ENCODE assay signal across 10 mouse cellular contexts in the genomic region with DNA sequence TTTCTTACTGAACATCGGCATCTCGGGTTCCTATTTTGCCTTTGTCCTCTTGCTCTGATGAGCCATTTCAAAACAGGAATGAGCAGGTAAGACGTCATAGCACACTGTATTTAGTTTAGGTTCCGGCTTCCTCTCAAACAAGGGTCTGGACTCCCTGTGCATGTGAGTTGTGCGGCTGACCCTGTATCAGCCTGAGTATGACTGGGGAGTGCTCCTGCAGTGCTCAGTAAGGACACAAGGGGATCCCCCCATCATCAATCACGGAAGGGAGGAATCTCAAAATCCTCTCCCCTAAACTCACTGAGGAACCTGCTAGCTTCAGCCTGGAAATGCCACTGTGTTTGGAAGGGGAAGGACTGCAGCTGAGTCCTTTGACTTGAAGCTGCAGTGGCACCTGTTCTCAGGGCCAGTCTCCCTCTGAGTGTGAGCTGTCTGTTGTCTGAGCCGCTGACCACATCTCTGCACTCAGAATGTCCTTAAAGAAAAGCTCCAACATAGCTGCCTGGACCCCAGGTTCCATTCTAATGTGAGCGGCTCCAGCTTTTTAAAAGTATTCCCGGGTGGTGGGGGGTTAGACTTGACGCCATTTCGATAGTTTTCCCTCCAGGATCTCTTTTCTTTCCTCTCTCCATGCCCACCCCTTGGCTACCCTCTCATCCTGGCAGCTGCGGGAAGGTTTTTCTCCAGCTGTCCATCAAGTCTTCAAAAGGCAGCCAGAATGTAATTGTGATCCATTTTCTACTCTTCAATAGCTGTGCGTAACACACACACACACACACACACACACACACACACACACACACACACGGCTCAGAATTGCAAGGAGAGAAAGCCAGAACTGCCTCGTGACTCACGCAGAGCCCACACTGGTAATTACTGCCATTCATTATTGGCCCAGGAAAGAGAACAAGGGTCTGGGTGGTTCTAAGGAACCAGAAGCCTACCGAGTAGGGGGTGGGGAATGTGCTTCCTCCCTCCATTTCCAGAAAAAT.
A peak's percentile ranks its signal among the peaks of the same experiment; 100 is the strongest.
DNase-seq lines count a peak whose midpoint lies in the region; ATAC-seq and TF ChIP-seq lines count a peak whose summit lies in the region.
"Had no signal": no experiment of that assay in that cellular context is flagged by ENCODE, and none has a peak within 500 bp of the region (broad histone marks: within the 10 kb centered on the region; RNA-seq: fewer than 3 reads in every experiment).

No protein-coding gene starts in this region.

- H3K4me1 ChIP-seq in cortical plate, adult 2 months (ENCODE audit: control insufficient read depth, insufficient read depth, low read length) = 0 out of 2 replicates have a peak, but pooled peaks cover 2% of the 10 kb centered on the region
- peaks cover 9% of the 10 kb centered on the region for H3K4me1 ChIP-seq in forebrain, postnatal 0 days (ENCODE audit: insufficient read depth)
- H3K4me1 ChIP-seq in liver, embryonic 12.5 days = no peaks in the 10 kb centered on the region

- WGBS in forebrain, postnatal 0 days = 19% methylated on average over 17 of the region's 17 CpGs
- WGBS in liver, embryonic 12.5 days (ENCODE audit: insufficient replicate concordance) = 58% methylated on average over 16 of the region's 17 CpGs

- peak; percentile 95 for ATAC-seq in forebrain, postnatal 0 days
- no peak for ATAC-seq in liver, embryonic 12.5 days

- no peak overlapping the region for H3K9ac ChIP-seq in forebrain, postnatal 0 days
- H3K9ac ChIP-seq in liver, embryonic 12.5 days = no peak overlapping the region

- no peaks in the 10 kb centered on the region for H3K36me3 ChIP-seq in forebrain, postnatal 0 days (ENCODE audit: insufficient read depth)
- H3K36me3 ChIP-seq in liver, embryonic 12.5 days = no peaks in the 10 kb centered on the region

- no peak for TF ChIP-seq CTCF in cortical plate, adult 2 months (IDR thresholded peaks at IDR 0.05; ENCODE audit: extremely low read depth, insufficient read depth, low read length)
- TF ChIP-seq CTCF in forebrain, postnatal 0 days (IDR thresholded peaks at IDR 0.05; ENCODE audit: low read depth) = peak; percentile 38

- no peak for TF ChIP-seq POLR2A in cortical plate, adult 2 months (IDR thresholded peaks at IDR 0.05; ENCODE audit: extremely low read depth, insufficient read depth, low read length)

- H3K4me2 ChIP-seq in forebrain, postnatal 0 days (ENCODE audit: low read depth) = 0 out of 2 replicates have a peak overlapping the region, but pooled peaks have one; percentile 7
- H3K4me2 ChIP-seq in liver, embryonic 12.5 days = no peak overlapping the region

- no peaks in the 10 kb centered on the region for H3K27me3 ChIP-seq in forebrain, postnatal 0 days (ENCODE audit: insufficient read depth, low read length)
- H3K27me3 ChIP-seq in liver, embryonic 12.5 days (replicated peaks) = no peaks in the 10 kb centered on the region

- H3K4me3 ChIP-seq in cortical plate, adult 2 months (ENCODE audit: insufficient read depth, low read length) = no peak overlapping the region
- no peak overlapping the region for H3K4me3 ChIP-seq in forebrain, postnatal 0 days (ENCODE audit: low read depth, low read length)
- H3K4me3 ChIP-seq in liver, embryonic 12.5 days = no peak overlapping the region

- H3K9me3 ChIP-seq in forebrain, postnatal 0 days (ENCODE audit: low read length) = no peaks in the 10 kb centered on the region
- no peaks in the 10 kb centered on the region for H3K9me3 ChIP-seq in liver, embryonic 12.5 days (replicated peaks)

- DNase-seq in forebrain, postnatal 0 days = peak; percentile 81
- peak; percentile 57 to 70 for DNase-seq in layer of hippocampus, postnatal 14 days (ENCODE audit: low spot score in 2 of 2)
- peak; percentile 16 for DNase-seq in retina, postnatal 1 day
- no peak for DNase-seq in natural killer cell, adult 2 months (ENCODE audit: low spot score in 2 of 2)
- DNase-seq in thymus, postnatal 0 days (ENCODE audit: low spot score) = no peak
- no peak for DNase-seq in heart, adult 11 months
- DNase-seq: cerebellum, postnatal 25 days; lung, postnatal 36 days had no signal

- 0 out of 2 replicates have a peak overlapping the region, but pooled peaks have one; percentile 39 for H3K27ac ChIP-seq in cortical plate, adult 2 months (ENCODE audit: insufficient read depth, low read length)
- peak overlapping the region; percentile 83 for H3K27ac ChIP-seq in forebrain, postnatal 0 days (ENCODE audit: low read depth, low read length)
- no peak overlapping the region for H3K27ac ChIP-seq in liver, embryonic 12.5 days

Comparison
In these comparisons a context has a peak if more than half of its experiments do, and no peak if none do; other contexts are left out.
1. DNase-seq: peak in forebrain, postnatal 0 days (single experiment), layer of hippocampus, postnatal 14 days (2 of 2) and retina, postnatal 1 day (single experiment); none in natural killer cell, adult 2 months (0 of 2), thymus, postnatal 0 days (single experiment) and heart, adult 11 months (single experiment).